Mouse (Mus musculus): ENCODE results near the gene Mdc1. TPM values are rescaled to one million over a fixed set of nuclear protein-coding genes. Genes with fewer than 3 reads are reported as not detected.

Gene Mdc1
- 10.3 and 12.7 TPM in 2 replicates for polyA plus RNA-seq (2015; fragmentation: Nextera tagmentation; extraction: Ambion mirVana)

GRCm38 (mm10) chr17:35841076-35841950, at the start of gene Mdc1:
TSS of gene Mdc1 (plus strand) at chr17:35841515.
- WGBS: under 1% methylated on average over 59 of the region's 59 CpGs
- peak within 1 kb of the TSS; percentile 75 for H3K4me2 ChIP-seq (replicated peaks)

GRCm38 (mm10) chr17:35792837-35793236, 48.5 kb upstream of the Mdc1 start:
- Histone ChIP-seq H3K27ac (no peak overlapping the region), H3K9ac (replicated peaks) (no peak overlapping the region), H3K9me3 (no peaks in the 10 kb centered on the region), H3K4me2 (replicated peaks) (no peak overlapping the region), H3K27me3 (no peaks in the 10 kb centered on the region), H3K4me3 (replicated peaks) (no peak overlapping the region), H3K36me3 (no peaks in the 10 kb centered on the region), H3K4me1 (replicated peaks) (no peaks in the 10 kb centered on the region)
- ATAC-seq: no peak
- 91% methylated on average over 2 of the region's 2 CpGs for WGBS

More at GRCm38 (mm10) chr17:35841076-35841950, at the start of gene Mdc1:
- Histone ChIP-seq H3K9ac (replicated peaks) (peak within 1 kb of the TSS; percentile 68), H3K4me1 (replicated peaks) (peaks cover 32% of the 10 kb centered on the region), H3K36me3 (peaks cover 22% of the 10 kb centered on the region), H3K4me3 (replicated peaks) (peak within 1 kb of the TSS; percentile 59), H3K27me3 (no peaks in the 10 kb centered on the region), H3K9me3 (no peaks in the 10 kb centered on the region), H3K27ac (peak within 1 kb of the TSS; percentile 70)
- peak; percentile 90 for ATAC-seq

DNA sequence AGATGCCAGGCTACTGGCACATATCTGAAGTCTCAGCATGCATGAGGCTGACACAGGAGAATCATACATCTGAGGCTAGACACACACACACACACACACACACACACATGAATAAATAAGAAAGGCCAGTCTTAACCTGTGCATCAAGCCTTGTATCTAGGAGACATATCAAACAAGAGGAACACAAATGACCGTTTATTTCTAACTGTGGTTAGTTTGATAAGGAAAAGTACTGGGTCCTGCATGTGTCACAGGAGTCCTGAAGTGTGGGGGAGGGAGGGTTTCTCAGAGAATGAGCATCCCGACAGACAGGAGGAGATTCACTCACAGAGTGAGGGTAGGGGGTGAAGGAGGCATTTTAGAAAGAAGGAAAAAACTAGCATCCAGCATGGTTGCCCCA, 46.2 kb upstream of the Mdc1 start:
- Histone ChIP-seq H3K4me1 (replicated peaks) (no peaks in the 10 kb centered on the region), H3K27me3 (no peaks in the 10 kb centered on the region), H3K36me3 (no peaks in the 10 kb centered on the region), H3K4me3 (replicated peaks) (no peak overlapping the region), H3K9me3 (no peaks in the 10 kb centered on the region), H3K9ac (replicated peaks) (no peak overlapping the region), H3K27ac (no peak overlapping the region), H3K4me2 (replicated peaks) (no peak overlapping the region)
- 64% methylated on average over 2 of the region's 2 CpGs for WGBS
- no peak for ATAC-seq

GRCm38 (mm10) chr17:35795656-35796055, 45.7 kb upstream of the Mdc1 start:
- Histone ChIP-seq H3K27ac (no peak overlapping the region), H3K4me1 (replicated peaks) (no peaks in the 10 kb centered on the region), H3K4me3 (replicated peaks) (no peak overlapping the region), H3K36me3 (no peaks in the 10 kb centered on the region), H3K4me2 (replicated peaks) (no peak overlapping the region), H3K9ac (replicated peaks) (no peak overlapping the region), H3K27me3 (no peaks in the 10 kb centered on the region), H3K9me3 (no peaks in the 10 kb centered on the region)
- no peak for ATAC-seq
- 83% methylated on average over 6 of the region's 6 CpGs for WGBS

DNA sequence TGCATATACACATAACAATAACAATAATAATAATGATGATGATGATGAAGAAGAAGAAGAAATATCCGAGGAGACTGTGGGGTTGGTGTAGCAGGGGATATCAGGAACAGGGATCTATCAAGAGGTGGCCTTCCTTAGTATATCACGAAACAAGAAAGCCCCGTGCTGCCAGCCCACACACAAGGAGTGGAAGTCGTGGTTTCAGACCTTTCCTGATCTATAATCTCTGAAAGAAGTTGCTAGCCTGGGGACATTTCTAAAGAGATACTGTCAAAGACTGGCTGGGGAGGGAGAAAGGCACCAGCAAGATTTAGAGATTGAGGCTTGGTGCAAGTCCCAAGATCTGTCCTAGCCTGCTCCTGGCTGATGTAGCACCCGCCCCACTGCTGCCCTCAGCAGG, 44.5 kb upstream of the Mdc1 start:
- no peak for ATAC-seq
- H3K4me1 ChIP-seq (replicated peaks): no peaks in the 10 kb centered on the region
- H3K9ac ChIP-seq (replicated peaks): no peak overlapping the region
- H3K27ac ChIP-seq: no peak overlapping the region
- no peaks in the 10 kb centered on the region for H3K36me3 ChIP-seq
- H3K27me3 ChIP-seq: no peaks in the 10 kb centered on the region
- WGBS: 73% methylated on average over 5 of the region's 5 CpGs
- H3K9me3 ChIP-seq: no peaks in the 10 kb centered on the region
- no peak overlapping the region for H3K4me3 ChIP-seq (replicated peaks)
- no peak overlapping the region for H3K4me2 ChIP-seq (replicated peaks)

DNA sequence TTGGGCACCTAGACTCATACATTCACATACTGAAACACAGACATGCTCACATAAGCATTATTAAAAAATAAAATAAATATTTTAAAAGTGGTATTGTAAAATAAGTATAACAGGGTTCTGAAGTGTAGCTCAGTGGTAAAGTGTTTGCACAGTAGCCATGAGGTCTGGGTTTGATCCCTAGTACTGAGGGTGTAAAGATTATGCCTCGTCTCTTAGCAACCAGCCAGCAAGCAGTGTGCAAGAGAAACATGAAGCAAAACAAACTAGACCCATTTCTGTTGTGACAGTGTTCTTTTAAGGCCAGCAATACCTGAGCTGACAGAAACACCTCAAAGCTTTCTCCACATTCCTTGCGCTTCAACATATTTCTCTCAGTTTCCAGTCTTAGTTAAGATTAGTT, 40.4 kb upstream of the Mdc1 start:
- Histone ChIP-seq H3K9me3 (no peaks in the 10 kb centered on the region), H3K4me1 (replicated peaks) (no peaks in the 10 kb centered on the region), H3K9ac (replicated peaks) (no peak overlapping the region), H3K36me3 (no peaks in the 10 kb centered on the region), H3K4me2 (replicated peaks) (no peak overlapping the region), H3K27ac (no peak overlapping the region), H3K4me3 (replicated peaks) (no peak overlapping the region), H3K27me3 (no peaks in the 10 kb centered on the region)
- no peak for ATAC-seq
- 84% methylated on average over 2 of the region's 2 CpGs for WGBS

- no peak for ATAC-seq
- H3K27me3 ChIP-seq: no peaks in the 10 kb centered on the region
- H3K4me1 ChIP-seq (replicated peaks): no peaks in the 10 kb centered on the region
- H3K4me2 ChIP-seq (replicated peaks): no peak overlapping the region
- H3K4me3 ChIP-seq (replicated peaks): no peak overlapping the region
- H3K27ac ChIP-seq: no peak overlapping the region
- no peak overlapping the region for H3K9ac ChIP-seq (replicated peaks)
- no peaks in the 10 kb centered on the region for H3K36me3 ChIP-seq
- 52% methylated on average over 6 of the region's 6 CpGs for WGBS
- H3K9me3 ChIP-seq: no peaks in the 10 kb centered on the region
Measured at GRCm38 (mm10) chr17:35803020-35803419, 38.3 kb upstream of the Mdc1 start.

DNA sequence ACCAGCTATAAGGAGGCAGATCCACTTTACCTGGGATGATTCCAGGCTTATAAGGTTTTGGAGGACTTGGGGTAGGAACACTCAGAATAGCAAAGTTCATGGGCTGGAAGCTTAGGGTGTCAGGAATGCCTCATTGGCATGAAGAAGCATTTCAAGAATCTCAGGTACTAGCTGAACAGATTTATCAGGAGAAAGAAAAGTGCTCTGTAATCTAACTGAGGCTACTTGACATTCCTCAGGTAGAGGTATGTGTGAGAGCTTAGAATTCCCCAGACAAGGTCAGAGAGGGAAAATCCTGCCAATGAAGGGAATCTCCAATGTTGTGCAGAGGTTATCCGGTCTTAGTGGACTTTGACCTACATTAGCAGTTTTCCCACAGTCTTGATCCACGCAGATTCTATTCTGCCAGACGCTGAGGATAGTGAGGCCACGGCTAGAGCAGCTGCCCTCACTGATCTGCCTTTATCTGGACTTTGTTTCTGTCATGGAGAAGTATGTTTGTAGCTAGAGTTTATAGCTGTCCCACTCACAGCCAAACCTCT, 37.4 kb upstream of the Mdc1 start:
- Histone ChIP-seq H3K27me3 (no peaks in the 10 kb centered on the region), H3K9ac (replicated peaks) (no peak overlapping the region), H3K36me3 (no peaks in the 10 kb centered on the region), H3K4me3 (replicated peaks) (no peak overlapping the region), H3K4me2 (replicated peaks) (no peak overlapping the region), H3K9me3 (no peaks in the 10 kb centered on the region), H3K27ac (no peak overlapping the region), H3K4me1 (replicated peaks) (no peaks in the 10 kb centered on the region)
- WGBS: 93% methylated on average over 4 of the region's 4 CpGs
- ATAC-seq: no peak

DNA sequence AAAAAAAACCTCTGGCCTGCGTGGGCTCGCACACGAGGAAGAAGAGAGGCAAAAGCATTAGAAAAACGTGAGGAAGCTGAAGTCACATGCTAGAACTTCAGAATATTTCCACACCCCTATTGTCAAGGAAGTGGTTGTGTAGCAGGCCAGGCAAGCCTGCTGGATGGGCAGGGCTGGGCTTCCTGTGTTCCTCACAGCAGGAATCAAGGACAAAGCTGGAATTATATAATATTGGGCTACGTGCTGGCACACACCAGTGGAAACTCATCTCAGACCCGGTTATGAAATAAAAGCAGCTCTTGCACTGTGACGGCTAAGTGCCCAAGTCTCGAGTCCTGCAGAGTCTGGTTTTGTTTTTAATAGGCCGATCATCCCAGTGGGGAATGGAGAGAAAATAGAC, 33.2 kb upstream of the Mdc1 start:
- H3K27me3 ChIP-seq: no peaks in the 10 kb centered on the region
- H3K4me1 ChIP-seq (replicated peaks): no peaks in the 10 kb centered on the region
- no peaks in the 10 kb centered on the region for H3K36me3 ChIP-seq
- H3K9ac ChIP-seq (replicated peaks): no peak overlapping the region
- H3K4me3 ChIP-seq (replicated peaks): no peak overlapping the region
- no peak overlapping the region for H3K27ac ChIP-seq
- no peak overlapping the region for H3K4me2 ChIP-seq (replicated peaks)
- ATAC-seq: no peak
- H3K9me3 ChIP-seq: no peaks in the 10 kb centered on the region
- 78% methylated on average over 9 of the region's 9 CpGs for WGBS

- WGBS: 88% methylated on average over 11 of the region's 11 CpGs
- H3K27ac ChIP-seq: no peak overlapping the region
- H3K4me3 ChIP-seq (replicated peaks): no peak overlapping the region
- no peak overlapping the region for H3K4me2 ChIP-seq (replicated peaks)
- no peaks in the 10 kb centered on the region for H3K36me3 ChIP-seq
- no peaks in the 10 kb centered on the region for H3K4me1 ChIP-seq (replicated peaks)
- no peak overlapping the region for H3K9ac ChIP-seq (replicated peaks)
- H3K9me3 ChIP-seq: no peaks in the 10 kb centered on the region
- H3K27me3 ChIP-seq: no peaks in the 10 kb centered on the region
- ATAC-seq: no peak
Measured at GRCm38 (mm10) chr17:35809395-35809794, 31.9 kb upstream of the Mdc1 start.

- 91% methylated on average over 5 of the region's 5 CpGs for WGBS
- Histone ChIP-seq H3K4me2 (replicated peaks) (no peak overlapping the region), H3K9me3 (no peaks in the 10 kb centered on the region), H3K27ac (no peak overlapping the region), H3K9ac (replicated peaks) (no peak overlapping the region), H3K27me3 (no peaks in the 10 kb centered on the region), H3K36me3 (no peaks in the 10 kb centered on the region), H3K4me1 (replicated peaks) (no peaks in the 10 kb centered on the region), H3K4me3 (replicated peaks) (no peak overlapping the region)
- no peak for ATAC-seq
Measured at GRCm38 (mm10) chr17:35810900-35811648, 30.2 kb upstream of the Mdc1 start.

GRCm38 (mm10) chr17:35812307-35812706, 29.0 kb upstream of the Mdc1 start:
- no peak overlapping the region for H3K4me3 ChIP-seq (replicated peaks)
- no peak overlapping the region for H3K9ac ChIP-seq (replicated peaks)
- H3K27ac ChIP-seq: no peak overlapping the region
- H3K4me1 ChIP-seq (replicated peaks): no peaks in the 10 kb centered on the region
- H3K4me2 ChIP-seq (replicated peaks): no peak overlapping the region
- no peak for ATAC-seq
- 69% methylated on average over 5 of the region's 5 CpGs for WGBS
- peaks cover 5% of the 10 kb centered on the region; the same call in 1 of the 2 replicates for H3K27me3 ChIP-seq
- H3K36me3 ChIP-seq: no peaks in the 10 kb centered on the region
- no peaks in the 10 kb centered on the region for H3K9me3 ChIP-seq
